Mouse (Mus musculus): ENCODE measurements at regions not wholly inside any gene's neighbourhood (a gene's known extent, or its start where the extent isn't known, plus 50 kb on each side); places are given as distances from the start of the nearest gene placed in this dataset.

GRCm38 (mm10) chr9:85127107-85127506 lies 185.5 kb upstream of the Gm11114 start:
- DNase-seq (ENCODE audit: low spot score in 2 of 2) = no peak

- DNase-seq (ENCODE audit: low spot score in 2 of 2) = no peak
Observed at GRCm38 (mm10) chr9:85134900-85135299, 177.7 kb upstream of the Gm11114 start.

DNA sequence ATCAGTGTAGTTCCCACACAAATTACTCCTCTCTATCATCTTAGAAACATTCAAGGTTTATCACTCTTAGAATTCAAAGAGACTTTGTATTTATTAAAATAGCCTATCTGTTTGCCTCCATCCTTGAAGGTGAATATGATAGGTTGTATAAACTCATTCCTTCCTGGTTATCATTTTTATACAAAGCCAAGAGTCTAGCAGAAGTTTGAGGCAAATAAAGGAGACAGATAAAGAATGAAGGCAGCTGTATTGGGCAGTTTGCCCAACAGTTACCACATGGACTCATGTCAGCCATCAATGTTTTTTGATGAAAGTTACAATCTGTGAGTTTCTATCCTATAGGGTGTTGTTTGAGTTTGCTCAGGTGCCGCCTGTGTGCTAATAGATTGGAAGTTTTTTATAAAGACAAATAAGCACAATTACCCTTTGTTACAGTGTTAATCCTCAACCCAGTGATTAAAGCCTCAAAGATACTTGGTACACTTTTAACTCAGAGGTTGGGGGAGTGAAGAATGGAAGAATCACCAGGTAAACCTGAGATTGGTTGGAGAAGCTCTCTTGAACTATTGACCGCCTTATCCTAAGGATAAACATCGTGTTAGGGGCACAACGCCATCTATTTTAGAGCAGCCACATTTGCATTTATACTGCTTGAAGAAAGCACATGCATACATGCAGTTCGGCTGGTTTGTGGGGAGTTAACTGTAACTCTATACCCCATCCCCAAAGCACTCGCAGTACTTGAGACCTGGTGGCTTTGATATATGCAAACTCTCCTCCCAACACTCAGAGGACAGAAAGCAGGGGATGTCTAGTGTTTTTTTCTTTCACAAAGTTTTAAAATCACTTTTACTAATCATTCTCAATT lies 175.6 kb upstream of the Gm11114 start:
- DNase-seq (ENCODE audit: low spot score in 2 of 2) = no peak

GRCm38 (mm10) chr9:85139891-85140290 lies 172.7 kb upstream of the Gm11114 start:
- no peak for DNase-seq (ENCODE audit: low spot score in 2 of 2)

- DNase-seq (ENCODE audit: low spot score in 2 of 2) = no peak
Observed at GRCm38 (mm10) chr9:85144363-85144762, 168.2 kb upstream of the Gm11114 start.

DNA sequence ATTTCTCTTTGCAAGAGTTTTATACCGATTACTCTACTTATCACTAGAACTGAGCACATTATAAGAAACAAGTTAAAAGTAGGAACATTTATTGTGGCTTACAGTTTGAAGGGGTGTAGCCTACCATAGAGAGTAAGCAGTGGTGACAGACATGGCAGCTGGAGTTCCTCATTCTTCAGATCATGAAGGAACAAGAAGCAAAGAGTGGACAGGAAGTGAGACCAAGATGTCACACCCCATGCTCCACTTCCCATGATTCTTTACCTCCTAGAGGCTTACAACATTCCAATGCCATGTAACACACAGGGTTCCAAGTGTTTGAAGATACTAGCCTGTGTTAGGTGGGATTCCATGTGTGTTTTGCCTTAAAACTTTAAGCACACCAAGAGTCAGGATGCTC lies 146.9 kb upstream of the Gm11114 start:
- DNase-seq (ENCODE audit: low spot score in 2 of 2) = no peak

DNA sequence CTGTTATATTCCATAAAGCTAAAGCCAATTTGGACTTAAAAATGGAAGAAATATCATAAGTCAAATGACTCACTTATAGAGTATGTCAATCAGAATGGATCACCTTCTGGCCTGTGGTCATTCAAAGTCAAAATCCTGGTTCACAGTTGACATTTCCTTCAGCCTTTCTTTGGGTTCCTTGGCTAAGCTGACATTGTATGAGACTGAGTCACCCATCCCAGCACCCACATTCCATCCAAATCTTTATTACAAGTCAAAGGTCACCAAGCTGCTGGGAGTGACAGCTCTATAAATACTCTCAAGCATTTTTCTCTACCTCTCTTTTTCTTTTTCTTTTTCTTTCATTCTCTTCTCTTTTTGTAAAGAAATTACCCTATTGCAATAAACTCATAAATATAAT lies 145.3 kb upstream of the Gm11114 start:
- DNase-seq (ENCODE audit: low spot score in 2 of 2) = no peak

- DNase-seq (ENCODE audit: low spot score in 2 of 2) = no peak
Observed at GRCm38 (mm10) chr9:85174431-85174830, 138.1 kb upstream of the Gm11114 start.

- DNase-seq (ENCODE audit: low spot score in 2 of 2) = no peak
Observed at GRCm38 (mm10) chr9:85201202-85201601, 111.4 kb upstream of the Gm11114 start.

DNA sequence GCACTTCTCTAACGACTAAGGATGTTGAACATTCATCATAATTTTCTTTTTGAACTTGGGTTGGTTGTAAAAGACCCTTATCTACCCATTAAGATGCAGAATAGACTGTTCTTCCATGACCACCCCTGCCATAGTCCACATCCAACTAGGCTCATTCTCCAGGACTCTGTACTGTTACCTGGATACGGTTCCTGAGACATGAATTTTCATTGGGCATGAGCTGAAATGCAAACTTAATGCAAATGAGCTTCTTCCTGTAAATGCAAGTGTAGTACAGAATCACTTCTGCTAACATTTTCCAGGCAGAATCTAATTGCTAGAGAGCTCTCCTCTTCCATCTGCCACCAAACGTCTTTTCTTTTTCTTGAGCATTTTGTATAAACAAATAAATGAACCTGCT lies 87.7 kb upstream of the Gm11114 start:
- DNase-seq (ENCODE audit: low spot score in 2 of 2) = no peak
